Mouse (Mus musculus): ENCODE data around the gene Kcna3. TPM values are rescaled to one million over a fixed set of nuclear protein-coding genes. Genes with fewer than 3 reads are reported as not detected.

Kcna3 gene
- polyA plus RNA-seq, 1 experiment from 2014 or later: 3.0 TPM

GRCm38 (mm10) chr3:107066165-107066850, 30.3 kb downstream of the Kcna3 start:
- no peak overlapping the region for H3K9ac ChIP-seq (replicated peaks)
- 90% methylated on average over 7 of the region's 7 CpGs for WGBS
- H3K9me3 ChIP-seq: no peaks in the 10 kb centered on the region
- no peak overlapping the region for H3K4me3 ChIP-seq (replicated peaks)
- H3K36me3 ChIP-seq: no peaks in the 10 kb centered on the region
- no peak overlapping the region for H3K27ac ChIP-seq
- no peaks in the 10 kb centered on the region for H3K4me1 ChIP-seq (replicated peaks)
- H3K27me3 ChIP-seq: no peaks in the 10 kb centered on the region
- no peak overlapping the region for H3K4me2 ChIP-seq
- no peak for ATAC-seq (ENCODE audit: insufficient number of reproducible peaks, insufficient read depth, low FRiP score, low TSS enrichment, low read depth)

- Histone ChIP-seq H3K9me3 (no peaks in the 10 kb centered on the region), H3K9ac (replicated peaks) (no peak overlapping the region), H3K27me3 (no peaks in the 10 kb centered on the region), H3K27ac (no peak overlapping the region), H3K4me1 (replicated peaks) (no peaks in the 10 kb centered on the region), H3K4me2 (no peak overlapping the region), H3K36me3 (no peaks in the 10 kb centered on the region), H3K4me3 (replicated peaks) (no peak overlapping the region)
- WGBS: 80% methylated on average over 6 of the region's 6 CpGs
- ATAC-seq (ENCODE audit: insufficient number of reproducible peaks, insufficient read depth, low FRiP score, low TSS enrichment, low read depth): no peak
Observed at GRCm38 (mm10) chr3:107067245-107067644, 31.3 kb downstream of the Kcna3 start.

- no peaks in the 10 kb centered on the region for H3K36me3 ChIP-seq
- H3K9me3 ChIP-seq: no peaks in the 10 kb centered on the region
- no peak overlapping the region for H3K27ac ChIP-seq
- WGBS: 51% methylated on average over 2 of the region's 2 CpGs
- no peaks in the 10 kb centered on the region for H3K4me1 ChIP-seq (replicated peaks)
- H3K27me3 ChIP-seq: no peaks in the 10 kb centered on the region
- H3K4me2 ChIP-seq: no peak overlapping the region
- no peak overlapping the region for H3K9ac ChIP-seq (replicated peaks)
- H3K4me3 ChIP-seq (replicated peaks): no peak overlapping the region
- ATAC-seq (ENCODE audit: insufficient number of reproducible peaks, insufficient read depth, low FRiP score, low TSS enrichment, low read depth): no peak
Observed at GRCm38 (mm10) chr3:107073863-107074262, 37.9 kb downstream of the Kcna3 start.

- H3K36me3 ChIP-seq: no peaks in the 10 kb centered on the region
- no peak overlapping the region for H3K4me3 ChIP-seq (replicated peaks)
- 89% methylated on average over 1 of the region's 1 CpGs for whole genome bisulfite sequencing
- no peak overlapping the region for H3K4me2 ChIP-seq
- H3K9ac ChIP-seq (replicated peaks): no peak overlapping the region
- ATAC-seq (ENCODE audit: insufficient number of reproducible peaks, insufficient read depth, low FRiP score, low TSS enrichment, low read depth): no peak
- no peaks in the 10 kb centered on the region for H3K27me3 ChIP-seq
- H3K9me3 ChIP-seq: no peaks in the 10 kb centered on the region
- H3K4me1 ChIP-seq (replicated peaks): no peaks in the 10 kb centered on the region
- no peak overlapping the region for H3K27ac ChIP-seq
Observed at GRCm38 (mm10) chr3:107075705-107076104, 39.7 kb downstream of the Kcna3 start.

- no peaks in the 10 kb centered on the region for H3K9me3 ChIP-seq
- H3K9ac ChIP-seq (replicated peaks): no peak overlapping the region
- no peaks in the 10 kb centered on the region for H3K36me3 ChIP-seq
- H3K27ac ChIP-seq: no peak overlapping the region
- H3K27me3 ChIP-seq: no peaks in the 10 kb centered on the region
- ATAC-seq (ENCODE audit: insufficient number of reproducible peaks, insufficient read depth, low FRiP score, low TSS enrichment, low read depth): no peak
- H3K4me2 ChIP-seq: no peak overlapping the region
- 67% methylated on average over 3 of the region's 3 CpGs for WGBS
- no peak overlapping the region for H3K4me3 ChIP-seq (replicated peaks)
- no peaks in the 10 kb centered on the region for H3K4me1 ChIP-seq (replicated peaks)
Observed at GRCm38 (mm10) chr3:107076658-107077057, 40.7 kb downstream of the Kcna3 start.

GRCm38 (mm10) chr3:107077101-107077500, 41.1 kb downstream of the Kcna3 start:
- Histone ChIP-seq H3K27ac (no peak overlapping the region), H3K9ac (replicated peaks) (no peak overlapping the region)

GRCm38 (mm10) chr3:107080803-107081202, 44.8 kb downstream of the Kcna3 start:
- no peak overlapping the region for H3K9ac ChIP-seq (replicated peaks)
- no peaks in the 10 kb centered on the region for H3K27me3 ChIP-seq
- no peaks in the 10 kb centered on the region for H3K4me1 ChIP-seq (replicated peaks)
- no peak overlapping the region for H3K27ac ChIP-seq
- H3K36me3 ChIP-seq: no peaks in the 10 kb centered on the region
- H3K9me3 ChIP-seq: no peaks in the 10 kb centered on the region
- 87% methylated on average over 3 of the region's 3 CpGs for WGBS
- ATAC-seq (ENCODE audit: insufficient number of reproducible peaks, insufficient read depth, low FRiP score, low TSS enrichment, low read depth): no peak
- H3K4me3 ChIP-seq (replicated peaks): no peak overlapping the region
- H3K4me2 ChIP-seq: no peak overlapping the region

More at GRCm38 (mm10) chr3:107077101-107077500, 41.1 kb downstream of the Kcna3 start:
- ATAC-seq (ENCODE audit: insufficient number of reproducible peaks, insufficient read depth, low FRiP score, low TSS enrichment, low read depth): no peak
- Histone ChIP-seq H3K9me3 (no peaks in the 10 kb centered on the region), H3K4me1 (replicated peaks) (no peaks in the 10 kb centered on the region), H3K36me3 (no peaks in the 10 kb centered on the region), H3K27me3 (no peaks in the 10 kb centered on the region), H3K4me2 (no peak overlapping the region), H3K4me3 (replicated peaks) (no peak overlapping the region)
- 92% methylated on average over 2 of the region's 2 CpGs for WGBS

- Histone ChIP-seq H3K4me1 (replicated peaks) (no peaks in the 10 kb centered on the region), H3K9ac (replicated peaks) (no peak overlapping the region), H3K36me3 (no peaks in the 10 kb centered on the region), H3K4me3 (replicated peaks) (no peak overlapping the region), H3K9me3 (no peaks in the 10 kb centered on the region), H3K4me2 (no peak overlapping the region), H3K27me3 (no peaks in the 10 kb centered on the region), H3K27ac (no peak overlapping the region)
- 42% methylated on average over 3 of the region's 3 CpGs for WGBS
- ATAC-seq (ENCODE audit: insufficient number of reproducible peaks, insufficient read depth, low FRiP score, low TSS enrichment, low read depth): no peak
Observed at GRCm38 (mm10) chr3:107081227-107081626, 45.3 kb downstream of the Kcna3 start.

GRCm38 (mm10) chr3:107084586-107084985, 48.6 kb downstream of the Kcna3 start:
- H3K36me3 ChIP-seq: no peaks in the 10 kb centered on the region
- H3K4me3 ChIP-seq (replicated peaks): no peak overlapping the region
- H3K9ac ChIP-seq (replicated peaks): no peak overlapping the region
- no peak overlapping the region for H3K27ac ChIP-seq
- no peak for ATAC-seq (ENCODE audit: insufficient number of reproducible peaks, insufficient read depth, low FRiP score, low TSS enrichment, low read depth)
- H3K9me3 ChIP-seq: no peaks in the 10 kb centered on the region
- H3K4me1 ChIP-seq (replicated peaks): no peaks in the 10 kb centered on the region
- no peak overlapping the region for H3K4me2 ChIP-seq
- no peaks in the 10 kb centered on the region for H3K27me3 ChIP-seq
- 76% methylated on average over 3 of the region's 3 CpGs for WGBS

- Histone ChIP-seq H3K27me3 (peaks cover 3% of the 10 kb centered on the region; the same call in 1 of the 2 replicates), H3K9me3 (no peaks in the 10 kb centered on the region), H3K27ac (no peak overlapping the region), H3K36me3 (no peaks in the 10 kb centered on the region), H3K4me2 (no peak overlapping the region), H3K9ac (replicated peaks) (no peak overlapping the region), H3K4me3 (replicated peaks) (no peak overlapping the region), H3K4me1 (replicated peaks) (no peaks in the 10 kb centered on the region)
- no peak for ATAC-seq (ENCODE audit: insufficient number of reproducible peaks, insufficient read depth, low FRiP score, low TSS enrichment, low read depth)
- 88% methylated on average over 4 of the region's 4 CpGs for WGBS
Observed at GRCm38 (mm10) chr3:107087410-107087809, 51.4 kb downstream of the Kcna3 start.
